Mouse (Mus musculus) frontal cortex, adult (tissue): ENCODE results near the gene 1110012L19Rik.
"Not testable (repeated sequence)": the region's sequence is repeated elsewhere in the genome, so short reads cannot be mapped to it uniquely, and the experiment has no call there.

Source experiments
- ATAC-seq: cut with Nextera tagmentation; 2 replicates; pipeline ENCODE4 v1.9.2; 2017; ENCODE audit warnings: mild to moderate bottlenecking, moderate library complexity, mixed read lengths; ENCODE audit not compliant: low TSS enrichment

The 1110012L19Rik gene

DNA sequence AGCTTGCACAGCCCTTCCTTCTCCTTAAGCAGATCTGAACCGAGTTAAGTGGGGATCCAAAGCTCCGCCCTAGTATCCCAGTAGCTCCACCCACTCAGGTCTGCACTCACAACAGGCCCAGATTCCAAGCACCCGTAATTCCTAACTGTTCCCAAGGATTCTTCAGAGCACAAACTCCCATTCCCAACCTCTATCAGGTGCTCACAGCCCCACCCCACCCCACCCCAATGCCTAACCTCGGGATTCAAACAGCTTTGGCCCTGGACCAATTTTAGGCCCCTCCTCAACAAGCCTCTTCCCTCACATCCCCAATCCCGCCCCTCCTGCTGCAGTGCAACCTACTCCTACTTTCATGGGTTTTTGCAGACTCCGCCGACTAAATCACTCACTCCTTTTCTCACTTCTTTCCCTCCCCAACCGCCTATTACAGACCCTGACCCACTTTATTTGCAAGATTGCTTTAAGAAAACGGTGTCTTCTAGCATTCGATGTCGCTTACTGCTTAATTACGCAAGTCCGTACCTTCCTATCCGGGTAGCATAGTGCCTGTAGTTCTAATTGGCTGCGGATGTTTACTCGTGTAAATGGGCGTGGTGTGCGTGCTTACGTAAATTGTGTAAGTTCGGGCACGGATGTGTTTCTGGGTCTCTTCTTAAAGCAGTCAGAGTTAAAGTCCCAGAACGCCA, at the start of gene 1110012L19Rik:
Gene 1110012L19Rik (plus strand): TSS at position 602 of the 686 bp plus-strand sequence.
- ATAC-seq: peak; percentile 97

DNA sequence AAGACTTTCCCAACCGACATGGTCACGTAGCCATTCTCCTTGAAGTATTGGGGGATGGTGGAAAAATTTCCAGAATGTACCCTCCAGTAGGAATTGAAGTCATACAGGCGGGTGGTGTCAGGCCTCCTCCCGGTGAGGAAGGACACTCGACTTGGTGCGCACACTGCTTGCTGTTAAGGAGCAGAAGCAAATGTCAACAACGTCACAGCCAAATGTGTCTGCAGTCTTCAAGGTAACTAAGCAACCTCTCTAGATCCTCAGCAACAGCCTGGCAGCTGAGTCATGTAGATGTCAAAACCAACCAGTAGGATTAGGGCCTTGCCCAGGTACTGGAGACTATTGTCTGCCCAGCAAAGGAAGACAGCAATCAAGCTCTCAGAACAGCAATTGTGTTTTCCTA, 22.7 kb upstream of the 1110012L19Rik start:
- peak; percentile 35 for ATAC-seq

DNA sequence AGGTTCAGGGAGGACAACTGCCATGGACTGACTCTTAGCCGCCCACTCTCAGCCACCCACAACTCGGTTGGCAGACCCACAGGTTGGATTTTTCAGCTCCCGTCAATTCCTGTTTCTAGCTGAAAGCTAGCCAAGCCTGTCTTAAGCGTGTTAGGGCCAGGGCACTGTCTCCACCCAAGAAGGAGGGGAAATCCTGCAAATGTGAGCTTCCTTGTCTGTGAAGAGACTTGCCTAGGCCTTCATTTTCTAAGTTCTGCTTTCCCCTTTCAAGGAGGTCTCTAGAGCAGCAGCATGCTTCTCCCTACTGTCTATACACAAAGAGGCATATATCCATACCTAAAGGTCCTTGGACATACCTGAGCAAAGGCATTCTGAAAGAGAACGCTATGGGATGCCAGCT, 22.2 kb upstream of the 1110012L19Rik start:
- ATAC-seq: peak; percentile 8; the same call in 1 of the 2 replicates

DNA sequence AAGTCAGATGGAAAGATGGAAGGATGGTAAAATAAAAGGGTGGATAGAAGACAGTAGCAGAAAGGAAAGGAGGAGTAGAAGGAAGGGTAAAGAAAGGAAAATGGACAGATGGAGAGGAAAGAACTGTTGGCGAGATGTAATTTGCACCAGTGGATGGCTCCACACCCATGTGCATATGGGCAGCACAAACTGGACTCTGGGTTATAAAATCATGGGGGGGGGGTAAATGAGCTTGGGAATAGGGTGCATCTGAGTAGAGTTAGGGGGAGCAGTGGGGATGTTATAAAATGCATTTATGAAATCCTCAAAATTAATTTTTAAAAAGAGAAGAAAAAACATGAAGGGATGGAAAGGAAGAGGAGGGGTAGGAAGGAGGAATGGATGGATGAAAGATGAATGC, 21.5 kb upstream of the 1110012L19Rik start:
- 0 out of 2 replicates have a peak, but pooled peaks have one; percentile 14 for ATAC-seq

DNA sequence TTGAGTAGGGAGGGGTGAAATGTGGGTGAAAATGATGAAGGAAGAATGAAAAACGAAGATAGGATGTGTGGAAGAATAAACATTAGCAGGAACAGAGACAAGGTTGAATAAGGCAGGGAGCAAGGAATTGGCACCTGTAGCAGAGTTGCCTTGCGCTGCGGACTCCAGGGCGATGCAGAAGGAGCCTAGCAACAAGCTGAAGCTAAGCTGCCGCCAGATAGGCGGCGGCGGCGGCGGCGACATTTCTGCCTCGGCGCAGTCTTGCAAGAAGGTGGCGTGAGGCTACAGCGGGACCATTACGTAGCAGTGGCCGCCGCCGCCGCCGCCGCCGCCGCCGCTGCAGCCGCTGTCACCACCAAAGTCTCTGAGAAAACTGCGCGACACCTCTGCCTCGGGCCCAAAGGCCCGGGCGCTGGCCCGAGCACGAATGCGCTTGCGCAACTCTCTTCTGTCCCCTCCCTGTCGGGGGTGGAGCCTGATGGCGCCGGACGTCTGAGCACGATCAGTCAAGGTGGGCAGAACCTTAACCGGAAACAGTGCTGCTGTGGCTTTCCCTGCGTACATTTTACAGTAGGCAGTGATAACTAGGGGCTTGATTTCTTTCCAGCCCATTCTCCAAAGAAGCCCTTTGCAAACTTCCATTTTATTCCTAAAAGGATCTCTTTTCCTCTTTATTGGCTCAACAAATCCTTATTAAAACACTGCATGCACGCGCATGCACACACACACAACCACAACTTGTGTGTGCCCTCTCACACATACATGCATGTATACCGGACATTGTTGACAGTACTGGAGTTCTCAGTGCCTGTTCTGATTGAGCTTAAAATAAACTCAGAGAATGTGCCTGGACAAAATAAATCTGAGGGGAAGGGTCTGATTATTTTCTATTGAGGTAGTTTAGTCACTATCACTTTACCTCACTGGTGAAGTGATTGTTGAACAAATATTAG, 20.7 kb upstream of the 1110012L19Rik start, which contains the start of gene Ids:
Gene Ids (minus strand): TSS at position 424 of the 953 bp plus-strand sequence.
- ATAC-seq: peak; percentile 97

DNA sequence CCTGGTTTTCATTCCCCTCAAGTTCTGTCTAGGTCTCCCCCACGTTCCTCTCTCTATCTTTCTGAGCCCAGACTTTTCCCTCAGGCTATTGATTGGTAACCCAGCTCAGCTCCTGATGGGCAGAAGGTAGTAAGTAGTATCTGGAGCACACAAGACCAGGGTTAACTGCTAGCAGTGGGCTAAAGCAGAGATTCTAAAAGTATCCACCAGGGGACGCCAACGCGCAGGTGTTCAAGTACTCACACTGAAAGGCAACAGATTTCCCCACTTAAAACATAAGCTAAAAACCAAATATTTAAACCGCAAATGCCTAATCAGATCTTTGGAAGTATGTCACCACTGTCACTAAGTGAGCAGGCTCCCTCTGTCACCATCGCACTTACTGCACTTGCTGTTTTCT, 15.9 kb upstream of the 1110012L19Rik start:
- ATAC-seq: not testable (repeated sequence)

DNA sequence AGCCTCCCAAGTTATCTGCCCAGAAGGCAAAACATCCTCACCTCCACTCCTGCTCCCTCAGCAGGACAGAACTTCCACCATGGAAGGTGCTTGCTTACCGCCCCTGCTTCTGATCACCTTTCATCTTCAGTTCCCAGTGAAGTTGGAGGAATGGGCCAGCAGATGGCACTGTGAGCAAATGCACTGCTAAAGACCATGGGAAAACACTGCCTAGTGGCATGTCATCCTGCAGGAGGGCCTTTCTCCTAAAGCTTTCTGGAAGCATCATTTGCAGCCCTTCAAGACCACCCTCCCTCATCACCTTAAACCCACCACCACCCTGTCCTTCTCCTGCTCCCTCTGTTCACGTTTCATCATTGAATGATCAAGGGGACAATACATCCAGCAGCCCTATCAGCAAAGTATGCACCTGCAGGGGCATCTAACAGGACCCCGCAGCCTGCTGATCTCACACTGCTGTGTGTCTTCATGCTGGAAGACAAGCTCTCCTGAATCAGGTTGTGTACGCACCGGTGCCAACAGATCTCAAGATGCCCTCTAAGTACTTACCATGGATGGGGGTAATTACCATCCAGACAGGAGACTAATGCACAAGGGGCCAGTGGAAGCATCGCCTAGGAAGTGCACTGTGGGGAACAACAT, 11.1 kb upstream of the 1110012L19Rik start:
- ATAC-seq: peak; percentile 93

DNA sequence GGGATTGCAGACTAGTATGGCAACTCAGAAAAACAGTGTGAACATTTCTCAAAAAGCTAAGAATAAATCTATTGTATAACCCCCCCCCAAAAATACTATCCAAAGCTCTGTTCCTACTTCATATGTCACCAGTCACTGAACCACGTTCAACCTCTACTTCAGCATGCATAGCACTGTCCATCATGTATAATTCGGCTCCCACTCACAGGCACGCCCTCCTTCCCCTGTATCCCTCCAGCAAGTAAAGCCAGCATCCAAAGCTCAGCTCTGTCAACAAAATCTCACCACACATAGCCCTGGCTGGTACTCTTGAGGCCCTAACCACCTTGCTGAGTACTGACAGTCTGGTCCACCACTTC, 781 bp upstream of the 1110012L19Rik start:
- ATAC-seq: no peak; the same call in 1 of the 2 replicates

DNA sequence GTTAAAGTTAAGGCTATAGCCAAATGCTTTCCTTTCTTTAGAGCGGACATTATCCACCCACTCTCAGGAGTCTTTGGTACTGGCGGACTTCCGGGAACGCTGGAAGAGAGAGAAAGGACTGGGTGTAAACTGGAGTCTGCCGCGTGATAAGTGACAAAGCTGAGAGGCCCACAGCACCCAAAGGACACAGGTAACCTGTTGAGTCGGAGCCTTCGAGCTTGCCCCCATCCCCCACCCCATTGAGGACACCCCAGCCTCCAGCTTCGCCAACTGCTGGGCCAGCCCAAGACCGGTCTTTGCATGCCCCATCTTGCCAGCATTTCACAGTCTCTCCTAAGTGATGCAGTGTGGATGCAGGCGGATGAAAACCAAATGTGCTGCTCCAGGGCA, 280 bp downstream of the 1110012L19Rik start:
- ATAC-seq: peak; percentile 35

DNA sequence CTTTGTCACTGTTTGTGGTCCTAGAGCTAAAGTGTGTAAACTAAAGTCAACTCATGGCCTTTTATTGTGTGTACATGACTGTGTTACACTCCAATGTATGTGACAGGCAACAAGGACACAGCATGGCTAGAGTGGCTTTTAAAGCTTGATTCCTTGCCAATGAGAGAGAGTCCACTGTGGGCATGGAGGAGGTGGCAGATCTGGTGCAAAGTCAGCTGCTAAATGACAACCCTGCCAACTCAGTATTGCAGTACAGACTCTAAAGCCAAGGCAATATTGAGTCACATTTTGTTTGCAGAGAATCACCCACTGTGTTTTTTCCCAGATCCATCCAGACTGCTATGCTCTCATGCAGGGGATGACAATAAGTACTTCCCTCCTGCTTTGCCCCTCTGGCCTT, 7.0 kb downstream of the 1110012L19Rik start:
- not testable (repeated sequence) for ATAC-seq

DNA sequence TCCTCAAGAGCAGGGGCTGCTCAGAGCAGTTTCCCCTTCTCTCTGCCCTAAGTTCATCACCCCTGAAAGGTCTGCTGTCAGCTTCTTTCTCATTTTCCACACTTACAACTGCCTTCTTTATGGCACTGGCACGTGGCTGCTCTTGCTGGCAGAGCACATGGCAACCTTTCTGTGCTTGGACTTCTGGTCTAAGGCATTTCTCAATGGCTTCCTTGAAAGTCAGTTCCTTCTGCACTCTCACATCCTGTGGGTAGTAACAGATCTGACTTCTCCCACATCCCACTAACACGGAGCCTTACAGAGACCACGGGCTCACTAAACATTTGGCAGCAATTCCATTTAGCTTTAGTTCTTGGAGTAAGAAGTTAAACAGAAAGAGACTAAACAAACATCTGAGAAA, 39.8 kb downstream of the 1110012L19Rik start:
- ATAC-seq: not testable (repeated sequence)
